Mouse (Mus musculus) adrenal gland (tissue): Measurements from ENCODE around the gene Moap1.

Experiments
- intact Hi-C: fragments of 180-260 bp; cut with DNase I; formaldehyde crosslinking; loops from one replicate; pipeline ENCODE4 v1.15.1; 2025

The Moap1 gene

GRCm38 (mm10) chr12:102706833-102707463, 36.5 kb downstream of the Moap1 start:
- intact Hi-C loops, result no loop called here

GRCm38 (mm10) chr12:102705906-102706640, 37.4 kb downstream of the Moap1 start:
- intact Hi-C loops, result no loop called here

GRCm38 (mm10) chr12:102705216-102705871, 38.1 kb downstream of the Moap1 start:
- intact Hi-C loops, result no loop called here

GRCm38 (mm10) chr12:102704457-102705198, 38.8 kb downstream of the Moap1 start, which contains the start of gene Itpk1:
TSS of gene Itpk1 (minus strand) at chr12:102704930.
- intact Hi-C loops, result no loop called here

- intact Hi-C loops, result no loop called here
These were observed 39.5 kb downstream of the Moap1 start for GRCm38 (mm10) chr12:102703921-102704408.

DNA sequence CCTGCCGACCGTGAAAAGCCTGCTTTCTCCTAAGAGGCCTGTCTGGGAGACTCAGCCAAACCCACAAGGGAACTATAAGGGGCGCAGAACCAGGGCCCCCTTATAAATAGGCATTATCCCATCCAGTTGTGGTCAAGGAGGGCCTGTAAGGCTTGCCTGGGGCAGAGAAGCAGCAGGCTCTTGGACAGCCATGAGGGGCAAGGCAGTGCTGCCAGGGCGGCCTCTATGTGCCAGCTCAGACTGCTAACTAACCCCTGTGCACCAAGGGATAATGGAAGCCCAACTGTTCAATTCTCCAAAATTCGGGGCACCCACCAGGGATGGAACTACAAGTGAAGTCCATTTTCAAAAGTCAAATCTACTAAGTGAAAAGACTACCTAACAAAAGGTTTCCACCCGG, 40.0 kb downstream of the Moap1 start:
- intact Hi-C loops, result no loop called here

DNA sequence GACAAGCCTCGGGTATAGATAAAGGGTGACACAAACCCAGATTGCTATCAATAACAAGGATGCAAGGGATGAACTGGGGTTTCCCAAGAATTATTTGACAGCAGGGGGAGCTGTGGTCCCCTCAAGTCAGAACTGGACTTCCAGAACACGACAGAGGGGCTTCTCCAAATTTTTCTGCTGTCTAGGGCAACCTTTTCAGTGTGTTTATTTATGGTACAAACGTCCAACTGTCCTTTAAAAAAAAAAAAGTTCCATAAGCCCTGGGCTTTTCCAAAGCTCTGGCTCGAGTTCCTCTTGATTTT, 40.4 kb downstream of the Moap1 start:
- intact Hi-C loops, result no loop called here

DNA sequence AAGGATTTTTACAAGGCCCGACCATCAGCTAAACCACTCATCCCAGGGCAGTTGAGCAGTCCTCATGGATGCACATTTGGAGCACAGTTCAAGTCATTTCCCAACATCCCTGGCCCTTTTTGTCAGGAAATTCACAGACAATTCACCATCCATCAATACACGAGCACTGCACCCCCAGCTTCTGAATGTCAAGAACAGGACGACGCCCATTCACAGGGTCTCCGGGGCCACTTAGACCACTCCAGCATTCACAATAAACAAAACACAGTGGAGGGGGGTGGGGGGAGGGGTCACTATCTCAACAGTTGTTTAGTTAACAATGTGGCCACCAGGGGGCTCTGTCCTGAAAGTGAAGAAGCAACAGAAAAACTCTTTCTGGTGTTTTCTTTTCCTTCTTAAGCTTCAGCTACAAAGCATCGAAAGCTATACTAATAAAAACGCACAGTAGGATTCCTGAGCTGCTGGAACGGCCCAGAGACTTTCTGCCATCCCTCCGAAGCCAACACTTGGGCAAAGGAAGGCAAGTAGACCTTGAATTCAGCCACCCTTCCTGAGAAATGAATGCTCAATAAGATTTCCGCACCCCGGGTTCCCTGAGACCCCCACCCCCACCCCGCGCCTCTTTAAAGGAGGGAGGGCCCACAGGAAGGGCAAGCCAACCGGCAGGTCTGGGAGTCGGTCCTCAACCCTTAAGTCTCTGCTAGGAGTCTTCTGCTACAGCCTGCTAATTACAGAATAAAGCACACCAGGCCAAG, 40.9 kb downstream of the Moap1 start:
- intact Hi-C loops, result no loop called here

- intact Hi-C loops, result no loop called here
These were observed 41.7 kb downstream of the Moap1 start for GRCm38 (mm10) chr12:102701691-102702207.

- intact Hi-C loops, result no loop called here
These were observed 43.0 kb downstream of the Moap1 start for GRCm38 (mm10) chr12:102700453-102700852.

DNA sequence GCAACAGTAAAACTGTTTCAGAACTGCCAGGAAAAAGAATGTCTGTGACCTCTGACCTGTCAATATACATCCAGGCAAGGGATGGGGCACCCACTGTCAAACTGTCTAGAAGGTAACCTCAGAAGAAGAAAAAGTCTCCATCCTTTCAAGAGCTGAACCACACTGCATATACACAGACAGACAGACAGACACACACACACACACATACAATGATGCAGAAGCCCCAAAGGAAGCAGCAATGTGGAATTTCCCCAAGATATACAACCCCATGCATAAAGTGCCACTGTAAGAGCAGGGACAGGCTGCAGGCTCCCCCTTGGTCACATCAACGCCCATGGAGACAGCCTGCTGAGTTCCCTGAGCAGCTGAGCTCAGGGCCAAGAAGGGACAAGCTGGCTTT, 44.3 kb downstream of the Moap1 start:
- intact Hi-C loops, result no loop called here

- intact Hi-C loops, result no loop called here
These were observed 45.3 kb downstream of the Moap1 start for GRCm38 (mm10) chr12:102698089-102698684.

- intact Hi-C loops, result no loop called here
These were observed 46.1 kb downstream of the Moap1 start for GRCm38 (mm10) chr12:102697381-102697780.

DNA sequence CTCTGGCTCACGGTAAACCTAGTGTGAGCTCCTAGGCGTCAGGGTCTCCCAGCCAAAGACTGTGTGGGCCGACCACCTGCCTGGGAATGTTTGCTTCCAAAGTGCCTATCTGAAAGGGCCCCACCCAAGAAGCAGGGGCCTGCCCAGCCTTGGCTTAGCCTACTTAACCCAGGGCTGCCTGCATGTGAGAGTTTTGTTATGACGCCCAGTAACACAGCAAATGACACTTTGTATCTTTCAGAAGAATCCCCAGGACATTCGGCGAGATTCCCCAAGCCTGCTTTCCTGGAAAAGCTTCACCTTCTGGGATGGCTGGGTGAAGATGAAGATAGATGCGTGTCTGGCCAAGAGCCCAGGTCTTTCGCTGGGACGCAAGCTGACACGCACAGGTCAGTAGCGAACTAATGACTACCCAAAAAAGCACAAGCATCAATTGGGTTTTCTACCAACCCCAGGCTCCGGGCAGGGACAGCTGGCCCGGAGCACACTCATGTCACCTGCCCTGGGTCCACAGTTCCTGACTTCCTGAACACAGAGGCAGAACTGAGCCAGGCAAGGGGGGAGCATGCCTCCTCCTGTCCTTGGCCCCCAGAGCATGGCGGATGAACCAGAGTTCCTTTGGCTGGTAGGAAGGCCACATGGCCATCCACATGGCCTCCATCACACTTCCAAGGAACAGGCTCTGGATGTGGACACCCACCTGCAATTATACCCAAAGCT, 46.7 kb downstream of the Moap1 start:
- intact Hi-C loops, result no loop called here

DNA sequence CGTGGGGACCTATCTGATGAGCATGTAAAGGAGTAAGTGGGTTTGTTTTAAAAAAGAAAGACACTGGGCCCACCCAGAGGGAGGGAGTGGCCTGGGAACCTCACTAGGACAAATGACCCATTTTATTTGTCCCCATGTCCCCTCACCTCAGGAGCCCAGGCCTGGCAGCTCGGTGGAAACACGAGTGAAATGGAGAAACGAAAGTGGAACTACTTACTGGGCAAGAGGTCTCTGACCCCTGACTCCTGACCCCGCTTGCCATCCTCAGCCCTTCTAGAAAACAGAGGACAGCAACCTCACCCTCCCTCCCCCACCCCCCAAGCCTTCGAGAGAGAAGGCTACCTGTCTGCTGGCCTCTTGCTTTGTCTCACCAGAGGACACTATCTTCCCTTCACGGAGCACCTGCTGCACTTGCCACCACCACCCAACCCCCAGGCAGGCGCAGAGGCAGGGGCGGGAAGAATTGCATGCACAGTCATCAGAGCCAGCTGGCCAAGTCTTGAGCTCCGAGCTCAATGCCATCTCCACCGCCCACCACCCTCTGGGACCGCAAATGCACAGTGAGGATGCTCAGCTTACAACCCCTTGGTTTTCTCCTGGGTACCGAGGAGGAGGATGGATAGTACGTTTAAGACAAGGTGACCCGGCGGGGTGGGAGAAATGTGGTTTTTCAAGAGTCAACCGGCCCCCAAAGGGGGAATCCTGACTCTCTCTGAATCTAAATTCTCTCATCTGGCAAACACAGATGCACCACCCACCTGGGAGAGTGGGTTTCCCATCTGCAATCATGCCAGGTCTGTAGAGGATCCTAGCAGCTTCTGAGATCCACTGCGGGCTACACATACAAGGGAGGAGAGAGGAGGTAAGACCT, 47.9 kb downstream of the Moap1 start:
- intact Hi-C loops, result no loop called here
